Mouse (Mus musculus): ENCODE data around the gene Pcp2. TPM values are rescaled to one million over a fixed set of nuclear protein-coding genes. Genes with fewer than 3 reads are reported as not detected.
A peak's percentile ranks its signal among the peaks of the same experiment; 100 is the strongest.

Pcp2 gene
- total RNA-seq, 1 experiment from 2014 or later: not detected

GRCm38 (mm10) chr8:3630647-3631477 lies 5.5 kb upstream of the Pcp2 start, which contains the start of gene Stxbp2:
Stxbp2 (plus strand) TSS chr8:3630955.
- ATAC-seq (replicated peaks in 1 of 2; ENCODE audit: insufficient read depth in 1 of 2, low FRiP score in 2 of 2, low TSS enrichment in 1 of 2, low read depth in 1 of 2, poor library complexity in 2 of 2, severe bottlenecking in 2 of 2): peak; percentile 90 to 91

- ATAC-seq (replicated peaks in 1 of 2; ENCODE audit: insufficient read depth in 1 of 2, low FRiP score in 2 of 2, low TSS enrichment in 1 of 2, low read depth in 1 of 2, poor library complexity in 2 of 2, severe bottlenecking in 2 of 2): peak in 1 of 2 experiments; percentile 25; a peak in 1 of 4 replicates
Observed at GRCm38 (mm10) chr8:3628014-3628413, 2.7 kb upstream of the Pcp2 start.

- peak in 1 of 2 experiments; percentile 18; a peak in 2 of 4 replicates for ATAC-seq (replicated peaks in 1 of 2; ENCODE audit: insufficient read depth in 1 of 2, low FRiP score in 2 of 2, low TSS enrichment in 1 of 2, low read depth in 1 of 2, poor library complexity in 2 of 2, severe bottlenecking in 2 of 2)
Observed at GRCm38 (mm10) chr8:3626971-3627370, 1.6 kb upstream of the Pcp2 start.

- no peak for ATAC-seq (replicated peaks in 1 of 2; ENCODE audit: insufficient read depth in 1 of 2, low FRiP score in 2 of 2, low TSS enrichment in 1 of 2, low read depth in 1 of 2, poor library complexity in 2 of 2, severe bottlenecking in 2 of 2)
Observed at GRCm38 (mm10) chr8:3622119-3622518, 3.2 kb downstream of the Pcp2 start.

GRCm38 (mm10) chr8:3621199-3621970 lies 4.0 kb downstream of the Pcp2 start, which contains the start of the genes Xab2 and Pet100:
Xab2 (minus strand) TSS chr8:3621316.
Pet100 (plus strand) TSS chr8:3621548.
- peak; percentile 97 for ATAC-seq (replicated peaks in 1 of 2; ENCODE audit: insufficient read depth in 1 of 2, low FRiP score in 2 of 2, low TSS enrichment in 1 of 2, low read depth in 1 of 2, poor library complexity in 2 of 2, severe bottlenecking in 2 of 2)

GRCm38 (mm10) chr8:3609816-3610150 lies 15.6 kb downstream of the Pcp2 start:
- ATAC-seq (replicated peaks in 1 of 2; ENCODE audit: insufficient read depth in 1 of 2, low FRiP score in 2 of 2, low TSS enrichment in 1 of 2, low read depth in 1 of 2, poor library complexity in 2 of 2, severe bottlenecking in 2 of 2): no peak

- ATAC-seq (replicated peaks in 1 of 2; ENCODE audit: insufficient read depth in 1 of 2, low FRiP score in 2 of 2, low TSS enrichment in 1 of 2, low read depth in 1 of 2, poor library complexity in 2 of 2, severe bottlenecking in 2 of 2): peak; percentile 30 to 44
Observed at GRCm38 (mm10) chr8:3609046-3609815, 16.1 kb downstream of the Pcp2 start.

GRCm38 (mm10) chr8:3607822-3608221 lies 17.5 kb downstream of the Pcp2 start:
- ATAC-seq (replicated peaks in 1 of 2; ENCODE audit: insufficient read depth in 1 of 2, low FRiP score in 2 of 2, low TSS enrichment in 1 of 2, low read depth in 1 of 2, poor library complexity in 2 of 2, severe bottlenecking in 2 of 2): no peak

- ATAC-seq (replicated peaks in 1 of 2; ENCODE audit: insufficient read depth in 1 of 2, low FRiP score in 2 of 2, low TSS enrichment in 1 of 2, low read depth in 1 of 2, poor library complexity in 2 of 2, severe bottlenecking in 2 of 2): peak; percentile 24 to 44
Observed at GRCm38 (mm10) chr8:3606593-3606992, 18.8 kb downstream of the Pcp2 start.

- no peak for ATAC-seq (replicated peaks in 1 of 2; ENCODE audit: insufficient read depth in 1 of 2, low FRiP score in 2 of 2, low TSS enrichment in 1 of 2, low read depth in 1 of 2, poor library complexity in 2 of 2, severe bottlenecking in 2 of 2)
Observed at GRCm38 (mm10) chr8:3603439-3603838, 21.9 kb downstream of the Pcp2 start.

GRCm38 (mm10) chr8:3600401-3600800 lies 24.9 kb downstream of the Pcp2 start:
- no peak for ATAC-seq (replicated peaks in 1 of 2; ENCODE audit: insufficient read depth in 1 of 2, low FRiP score in 2 of 2, low TSS enrichment in 1 of 2, low read depth in 1 of 2, poor library complexity in 2 of 2, severe bottlenecking in 2 of 2)

- ATAC-seq (replicated peaks in 1 of 2; ENCODE audit: insufficient read depth in 1 of 2, low FRiP score in 2 of 2, low TSS enrichment in 1 of 2, low read depth in 1 of 2, poor library complexity in 2 of 2, severe bottlenecking in 2 of 2): no peak
Observed at GRCm38 (mm10) chr8:3599219-3599618, 26.1 kb downstream of the Pcp2 start.

GRCm38 (mm10) chr8:3598054-3598453 lies 27.3 kb downstream of the Pcp2 start:
- ATAC-seq (replicated peaks in 1 of 2; ENCODE audit: insufficient read depth in 1 of 2, low FRiP score in 2 of 2, low TSS enrichment in 1 of 2, low read depth in 1 of 2, poor library complexity in 2 of 2, severe bottlenecking in 2 of 2): no peak

- no peak for ATAC-seq (replicated peaks in 1 of 2; ENCODE audit: insufficient read depth in 1 of 2, low FRiP score in 2 of 2, low TSS enrichment in 1 of 2, low read depth in 1 of 2, poor library complexity in 2 of 2, severe bottlenecking in 2 of 2)
Observed at GRCm38 (mm10) chr8:3594466-3594865, 30.9 kb downstream of the Pcp2 start.

GRCm38 (mm10) chr8:3593470-3593869 lies 31.9 kb downstream of the Pcp2 start:
- ATAC-seq (replicated peaks in 1 of 2; ENCODE audit: insufficient read depth in 1 of 2, low FRiP score in 2 of 2, low TSS enrichment in 1 of 2, low read depth in 1 of 2, poor library complexity in 2 of 2, severe bottlenecking in 2 of 2): peak; percentile 47 to 57; a peak in 2 of 4 replicates

GRCm38 (mm10) chr8:3588258-3588633 lies 37.1 kb downstream of the Pcp2 start:
- peak; percentile 38 to 63; a peak in 3 of 4 replicates for ATAC-seq (replicated peaks in 1 of 2; ENCODE audit: insufficient read depth in 1 of 2, low FRiP score in 2 of 2, low TSS enrichment in 1 of 2, low read depth in 1 of 2, poor library complexity in 2 of 2, severe bottlenecking in 2 of 2)

- peak; percentile 40 to 65 for ATAC-seq (replicated peaks in 1 of 2; ENCODE audit: insufficient read depth in 1 of 2, low FRiP score in 2 of 2, low TSS enrichment in 1 of 2, low read depth in 1 of 2, poor library complexity in 2 of 2, severe bottlenecking in 2 of 2)
Observed at GRCm38 (mm10) chr8:3587391-3588257, 37.7 kb downstream of the Pcp2 start.

All from hematopoietic stem cell, adult 5-6 weeks (primary cell).